Mouse (Mus musculus): Measurements from ENCODE around the gene Calhm1. TPM values are rescaled to one million over a fixed set of nuclear protein-coding genes. Genes with fewer than 3 reads are reported as not detected.

The Calhm1 gene
- total RNA-seq, 2 experiments from 2014 or later, result not detected

DNA sequence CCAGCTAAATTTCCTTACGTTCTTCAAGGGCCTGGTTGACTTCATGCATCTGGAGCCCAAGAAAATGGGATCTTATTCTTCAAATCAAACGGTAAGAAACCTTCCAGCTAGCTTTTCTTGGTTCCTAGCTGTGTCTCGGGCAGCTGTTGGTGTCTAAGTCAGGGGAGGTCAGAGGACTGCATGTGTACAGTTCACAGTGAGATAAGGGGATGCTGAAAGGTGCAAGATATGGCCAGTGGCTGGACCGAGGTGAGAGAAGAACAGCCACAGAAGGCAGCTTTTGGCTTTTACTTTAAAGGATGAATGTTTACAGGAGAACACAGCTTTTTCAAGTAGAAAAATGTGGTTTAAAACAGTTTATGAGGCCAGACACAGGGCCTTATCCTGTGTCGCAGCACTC is 43.0 kb downstream of the Calhm1 start:
- no peak for DNase-seq
- intact Hi-C loops (cut with DNase I), result no loop called here

Other genes starting within 250 kb of the Calhm1 start
- not detected for gene Ina, start 129.6 kb downstream of the Calhm1 start, total RNA-seq (2021)
- gene Nt5c2, start 129.1 kb downstream of the Calhm1 start, total RNA-seq (2021), result 100 to 1,000 TPM; 107 to 127 TPM
- 1 to 10 TPM; 3.3 to 3.6 TPM for gene Pcgf6, start 93.3 kb downstream of the Calhm1 start, total RNA-seq (2021)
- 1 to 10 TPM; 3.1 to 4.3 TPM for gene Taf5, start 76.5 kb downstream of the Calhm1 start, total RNA-seq (2021)
- 1,000 to 10,000 TPM; 1,998 to 2,037 TPM for gene Usmg5, start 53.6 kb downstream of the Calhm1 start, total RNA-seq (2021)
- gene Pdcd11, start 53.5 kb downstream of the Calhm1 start, total RNA-seq (2021), result 10 to 100 TPM; 13.6 to 14.3 TPM
- 1 to 10 TPM; 4.4 to 4.5 TPM for gene Calhm2, start 6.0 kb downstream of the Calhm1 start, total RNA-seq (2021)
- not detected for gene Calhm3, start 13.5 kb upstream of the Calhm1 start, total RNA-seq (2021)
- gene Neurl1a, start 34.6 kb upstream of the Calhm1 start, total RNA-seq (2021), result 1 to 10 TPM in 1 of 2 experiments, under 1 TPM in 1; 0.60 to 1.1 TPM